Mouse (Mus musculus): ENCODE results near the gene Ankrd60.

DNA sequence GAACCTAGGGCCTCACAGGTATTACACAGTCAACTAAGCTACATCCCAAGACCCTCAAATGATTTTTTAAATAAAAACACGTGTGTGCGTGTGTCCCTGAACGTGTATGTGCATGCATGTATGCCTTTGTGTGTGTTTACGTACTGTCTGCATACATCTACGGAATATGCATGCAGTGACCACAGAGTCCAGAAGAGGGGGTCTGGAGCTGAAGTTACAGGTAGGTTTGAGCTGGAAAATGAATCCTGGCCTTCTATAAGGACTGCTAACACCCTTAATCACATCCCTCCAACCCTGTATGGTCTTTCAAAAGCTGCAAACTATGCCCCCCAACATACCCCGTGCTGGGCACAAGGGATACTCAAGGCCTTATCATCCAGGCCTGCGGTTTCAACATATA lies 14.8 kb downstream of the Ankrd60 start:
- TF ChIP-seq GATA1 (IDR thresholded peaks at IDR 0.05; ENCODE audit: borderline replicate concordance, low read length) = no peak
- no peak for TF ChIP-seq FLI1 (IDR thresholded peaks at IDR 0.05; ENCODE audit: low read length)

Data from megakaryocyte, embryonic 14.5 days (primary cell).